Mouse (Mus musculus) lung, postnatal 0 days (tissue): ENCODE data around the gene Arpc2.

ENCODE experiments used
- CTCF ChIP-seq: IDR thresholded peaks from 2 replicates; pipeline ENCODE4 v1.5.1; 2016; ENCODE audit warnings: antibody characterized with exemption, mild to moderate bottlenecking
- EP300 ChIP-seq: IDR thresholded peaks from 2 replicates; pipeline ENCODE4 v1.6.1; 2016; ENCODE audit warnings: antibody characterized with exemption, mild to moderate bottlenecking, control low read depth

DNA sequence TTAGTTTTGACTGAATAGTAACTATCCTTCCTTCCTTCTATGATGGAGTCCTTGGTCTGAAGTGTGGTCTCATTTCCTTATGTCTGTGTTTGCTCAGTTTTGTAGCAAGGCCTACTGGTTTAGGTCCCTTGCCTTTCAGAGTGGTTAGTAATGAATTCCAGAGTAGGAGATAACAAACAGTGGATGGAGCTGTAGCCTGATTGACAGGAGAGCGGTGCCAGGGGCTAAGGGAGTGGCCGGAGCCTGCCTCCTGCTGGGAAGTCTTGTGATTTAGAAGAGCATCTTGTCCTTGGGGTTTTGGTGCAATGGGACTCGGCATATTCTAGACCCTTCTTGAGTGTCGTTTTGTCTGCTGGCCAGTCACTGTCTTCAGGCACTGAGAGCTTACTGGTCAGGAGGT is 20.9 kb downstream of the Arpc2 start:
- TF ChIP-seq CTCF (0 out of 2 replicates have a peak, but pooled peaks have one; percentile 12), EP300 (no peak)
